8 mouse cellular contexts compared by ENCODE assay signal in the genomic region with DNA sequence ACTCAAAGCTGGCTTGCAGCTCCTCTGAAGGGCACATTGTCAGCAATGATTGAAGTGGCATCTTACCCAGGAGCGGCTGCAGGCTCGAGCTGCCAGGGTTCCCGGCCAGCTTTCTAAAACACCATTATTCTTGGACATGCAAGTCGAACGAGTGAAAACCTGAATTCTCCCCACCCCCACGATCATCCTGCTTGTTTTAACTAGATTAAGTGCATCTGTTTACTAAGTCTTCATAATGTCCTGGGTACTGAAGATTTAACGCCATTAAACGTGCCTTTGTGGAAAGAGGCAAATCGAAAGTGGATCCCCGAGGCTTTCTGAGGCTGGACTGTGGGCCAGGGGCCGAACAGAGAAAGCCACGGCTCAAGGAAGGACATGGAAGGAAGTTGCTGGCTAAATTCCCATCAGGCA.
DNase-seq lines count a peak whose midpoint lies in the region; ATAC-seq and TF ChIP-seq lines count a peak whose summit lies in the region.

No protein-coding gene starts in this region.

- peaks cover 11% of the 10 kb centered on the region; the same call in 1 of the 2 replicates for H3K27me3 ChIP-seq in lung, embryonic 14.5 days (ENCODE audit: insufficient read depth, low read length)
- H3K27me3 ChIP-seq in forebrain, embryonic 14.5 days (replicated peaks; ENCODE audit: control insufficient read depth, insufficient read depth, low read length), result peaks cover 10% of the 10 kb centered on the region

- ATAC-seq in lung, embryonic 14.5 days (ENCODE audit: insufficient read depth), result no peak
- ATAC-seq in forebrain, embryonic 14.5 days, result no peak
- no peak for ATAC-seq in megakaryocyte progenitor cell, adult 5-6 weeks (replicated peaks; ENCODE audit: poor library complexity)
- no peak; the same call in 1 of the 2 replicates for ATAC-seq in erythroid progenitor cell, adult 5-6 weeks (replicated peaks; ENCODE audit: low FRiP score, poor library complexity, severe bottlenecking)

- peak; percentile 57 to 74 for DNase-seq in cerebellum, adult 18-20 months
- DNase-seq in cerebellum, adult 11-12 months, result no peak
- DNase-seq in lung, embryonic 14.5 days, result peak; percentile 26
- DNase-seq in lung, postnatal 14 days, result no peak
- peak; percentile 75 for DNase-seq in forebrain, embryonic 14.5 days (ENCODE audit: low spot score)
- peak; percentile 69 for DNase-seq in lung, postnatal 36 days

- 47% methylated on average over 12 of the region's 12 CpGs for WGBS in lung, embryonic 14.5 days
- 22% methylated on average over 12 of the region's 12 CpGs for WGBS in forebrain, embryonic 14.5 days

- no peak overlapping the region for H3K4me3 ChIP-seq in lung, embryonic 14.5 days (ENCODE audit: low read depth, low read length)
- H3K4me3 ChIP-seq in forebrain, embryonic 14.5 days (ENCODE audit: low read depth, low read length), result peak overlapping the region; percentile 21

- H3K4me2 ChIP-seq in lung, embryonic 14.5 days, result peak overlapping the region; percentile 3; the same call in 1 of the 2 replicates
- H3K4me2 ChIP-seq in forebrain, embryonic 14.5 days (ENCODE audit: low read length), result peak overlapping the region; percentile 53

- TF ChIP-seq CTCF in lung, embryonic 14.5 days (IDR thresholded peaks at IDR 0.05; ENCODE audit: low read depth), result no peak

- H3K36me3 ChIP-seq in lung, embryonic 14.5 days (ENCODE audit: insufficient read depth), result no peaks in the 10 kb centered on the region
- no peaks in the 10 kb centered on the region for H3K36me3 ChIP-seq in forebrain, embryonic 14.5 days (ENCODE audit: control insufficient read depth, insufficient read depth, low read length)

- H3K9me3 ChIP-seq in lung, embryonic 14.5 days (ENCODE audit: low read depth, low read length), result no peaks in the 10 kb centered on the region
- H3K9me3 ChIP-seq in forebrain, embryonic 14.5 days (replicated peaks; ENCODE audit: control insufficient read depth, low read length), result no peaks in the 10 kb centered on the region

- H3K9ac ChIP-seq in lung, embryonic 14.5 days, result no peak overlapping the region
- H3K9ac ChIP-seq in forebrain, embryonic 14.5 days (ENCODE audit: low read length), result peak overlapping the region; percentile 63

- no peaks in the 10 kb centered on the region; the same call in 1 of the 2 replicates for H3K4me1 ChIP-seq in lung, embryonic 14.5 days (ENCODE audit: insufficient read depth)
- H3K4me1 ChIP-seq in forebrain, embryonic 14.5 days (ENCODE audit: control insufficient read depth, insufficient read depth, low read length), result peaks cover 23% of the 10 kb centered on the region

- H3K27ac ChIP-seq in lung, embryonic 14.5 days (ENCODE audit: low read depth), result no peak overlapping the region
- peak overlapping the region; percentile 81 for H3K27ac ChIP-seq in forebrain, embryonic 14.5 days (ENCODE audit: low read depth, low read length)

Comparison
In these comparisons a context has a peak if more than half of its experiments do, and no peak if none do; other contexts are left out.
1. DNase-seq: peak in cerebellum, adult 18-20 months (2 of 2), lung, embryonic 14.5 days (single experiment), forebrain, embryonic 14.5 days (single experiment) and lung, postnatal 36 days (single experiment); none in cerebellum, adult 11-12 months (single experiment) and lung, postnatal 14 days (single experiment).